Mouse (Mus musculus) left cerebral cortex, postnatal 4 days (tissue): ENCODE measurements around the gene Dhx40. TPM values are rescaled to one million over a fixed set of nuclear protein-coding genes. Genes with fewer than 3 reads are reported as not detected.
"Not testable (repeated sequence)": the region's sequence is repeated elsewhere in the genome, so short reads cannot be mapped to it uniquely, and the experiment has no call there.

Source experiments
- DNase-seq: peaks from one replicate; pipeline ENCODE4 v3.0.0-alpha.2; 2022
- intact Hi-C: fragments of 180-260 bp; cut with DNase I; formaldehyde crosslinking; loops from one replicate; pipeline ENCODE4 v1.15.1; 2025
- total RNA-seq, 2 experiments: library from RNA; stranded (reverse); gene quantifications; 2 replicates each; pipeline ENCODE4 v1.2.3; 2021

Gene Dhx40
- total RNA-seq, 2 experiments from 2014 or later = 20.5 to 20.8 TPM

GRCm38 (mm10) chr11:86756156-86757141 lies 51.1 kb downstream of the Dhx40 start:
- intact Hi-C loops = no loop called here

GRCm38 (mm10) chr11:86752404-86752803 lies 55.1 kb downstream of the Dhx40 start:
- no peak for DNase-seq
- intact Hi-C loops = no loop called here

More at GRCm38 (mm10) chr11:86756156-86757141, 51.1 kb downstream of the Dhx40 start:
- peak; percentile 53 for DNase-seq

GRCm38 (mm10) chr11:86751010-86751409 lies 56.5 kb downstream of the Dhx40 start:
- intact Hi-C loops = loop anchor here (1.0 kb wide), 1 partner anchor 44 kb away; no protein-coding TSS in a partner anchor
- DNase-seq = no peak

DNA sequence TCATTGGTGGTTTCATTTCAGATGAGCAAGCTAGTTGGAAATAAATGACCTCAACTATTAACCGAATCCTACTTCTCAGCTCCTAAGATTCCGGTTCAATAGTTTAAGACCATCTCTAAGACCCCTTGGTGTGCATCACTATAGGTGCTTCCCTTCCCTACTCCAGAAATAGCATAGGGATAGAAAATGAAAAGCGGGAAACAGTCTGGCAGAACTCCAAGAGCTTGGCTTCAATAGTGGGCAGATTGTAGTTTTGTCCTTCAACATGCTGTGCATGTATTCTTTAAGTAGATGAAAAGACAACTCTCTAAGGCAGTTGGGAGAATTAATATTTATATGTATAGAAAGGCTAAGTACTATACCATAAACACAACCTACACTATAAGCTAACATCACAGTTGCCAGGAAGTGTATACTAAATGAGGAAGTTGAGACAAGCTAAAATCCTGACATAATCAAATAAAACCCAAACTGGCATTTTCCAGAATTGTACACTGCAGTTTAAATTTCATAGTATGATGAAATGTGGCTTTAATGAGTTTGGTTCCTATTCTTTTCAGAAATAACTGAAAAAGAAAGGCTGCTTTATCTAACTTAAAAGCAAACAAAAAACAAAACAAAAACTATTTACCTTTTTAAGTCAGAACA lies 57.6 kb downstream of the Dhx40 start:
- intact Hi-C loops = no loop called here
- no peak for DNase-seq

DNA sequence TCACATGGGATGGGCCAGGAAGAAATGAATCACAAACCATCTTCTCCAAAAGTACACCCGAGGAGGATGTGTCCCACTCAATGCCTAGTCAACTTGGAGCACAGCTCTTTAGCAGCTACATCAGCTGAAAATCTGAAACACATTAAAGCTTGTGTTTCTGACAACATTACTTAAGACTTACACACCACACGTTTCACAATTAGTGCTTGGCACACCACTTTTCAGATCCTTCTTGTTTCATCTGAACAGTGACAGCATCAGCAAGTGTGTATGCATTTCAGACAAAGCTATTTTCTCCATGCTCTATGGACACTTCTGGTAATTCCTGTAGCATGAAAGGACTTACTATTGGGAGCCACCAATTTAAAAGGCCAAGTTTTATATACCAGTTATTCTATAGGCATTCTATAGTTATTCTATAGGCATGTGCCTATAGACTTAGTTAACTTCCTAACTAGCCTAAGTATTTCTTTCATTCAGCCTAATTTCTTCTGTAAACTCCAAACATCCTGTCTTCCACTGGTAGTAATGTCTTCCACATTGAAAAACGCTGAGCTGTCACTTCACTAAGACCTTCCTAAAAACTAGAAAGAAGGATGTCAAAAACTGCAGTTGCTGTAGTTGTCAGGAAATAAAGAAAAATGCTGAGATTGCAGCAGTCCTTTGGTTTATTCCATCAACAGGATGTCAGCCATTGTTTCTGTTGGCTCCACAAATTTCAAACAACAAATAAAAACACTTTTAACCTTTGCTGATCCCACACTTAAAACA lies 61.7 kb downstream of the Dhx40 start:
- intact Hi-C loops = no loop called here
- no peak for DNase-seq

DNA sequence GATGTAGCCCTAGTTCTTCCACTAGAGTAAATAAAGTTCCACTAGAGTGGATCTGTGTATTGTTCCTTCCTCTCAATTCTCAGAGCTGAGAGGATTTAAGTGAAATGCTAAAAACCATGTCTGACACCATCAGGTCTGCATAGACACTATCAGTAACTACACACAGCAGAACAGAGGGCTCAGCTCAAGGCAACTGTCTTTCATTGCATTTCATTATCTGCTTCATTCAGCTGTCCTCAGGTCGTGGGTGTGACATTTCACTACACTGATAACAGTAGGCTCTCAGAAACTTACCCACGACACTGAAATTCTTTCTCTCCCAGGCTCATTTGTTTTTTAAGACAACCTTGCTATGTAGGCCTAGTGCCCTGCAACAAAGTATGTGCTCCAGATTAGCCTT lies 64.9 kb downstream of the Dhx40 start:
- intact Hi-C loops = no loop called here
- DNase-seq = no peak

- no peak for DNase-seq
- intact Hi-C loops = no loop called here
These were observed 66.0 kb downstream of the Dhx40 start for GRCm38 (mm10) chr11:86741505-86741904.

DNA sequence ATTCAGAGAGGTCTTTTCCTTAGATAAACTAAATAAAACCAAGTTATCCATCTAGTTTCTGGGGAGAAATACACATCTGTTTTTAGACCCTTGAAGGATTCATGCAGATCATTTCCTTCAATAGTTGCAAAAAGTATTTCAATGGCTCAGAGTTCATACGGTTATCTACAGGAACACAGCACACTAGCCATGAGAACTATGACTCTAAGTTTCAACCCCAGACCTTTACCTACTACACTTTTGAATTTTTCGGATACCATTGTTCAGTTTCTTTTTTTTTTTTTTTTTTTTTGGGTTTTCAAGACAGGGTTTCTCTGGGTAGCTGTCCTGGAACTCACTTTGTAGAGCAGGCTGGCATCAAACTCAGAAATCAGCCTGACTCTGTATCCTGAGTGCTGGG lies 68.1 kb downstream of the Dhx40 start:
- no peak for DNase-seq
- intact Hi-C loops = no loop called here

DNA sequence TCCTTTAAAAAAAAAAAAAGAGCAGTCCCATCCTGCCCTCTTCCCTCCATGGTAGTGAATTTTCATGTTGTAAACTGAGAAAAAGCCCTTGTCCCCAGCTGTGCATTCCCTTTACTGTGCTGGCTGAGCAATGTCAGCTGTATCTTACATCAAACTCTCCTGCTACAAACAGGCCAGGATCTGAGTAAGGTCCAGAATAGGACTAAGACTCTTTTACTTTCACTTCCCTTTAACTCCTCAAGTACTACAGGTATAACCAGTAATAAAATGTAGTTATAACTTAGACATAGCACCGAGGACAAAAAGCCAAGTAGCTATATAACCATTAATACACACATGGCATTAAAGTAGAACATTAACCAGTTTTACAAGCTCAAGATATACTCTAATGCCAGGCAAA lies 68.6 kb downstream of the Dhx40 start:
- DNase-seq = no peak
- intact Hi-C loops = no loop called here

GRCm38 (mm10) chr11:86738308-86738707 lies 69.2 kb downstream of the Dhx40 start:
- intact Hi-C loops, DNase-seq: not testable (repeated sequence)

DNA sequence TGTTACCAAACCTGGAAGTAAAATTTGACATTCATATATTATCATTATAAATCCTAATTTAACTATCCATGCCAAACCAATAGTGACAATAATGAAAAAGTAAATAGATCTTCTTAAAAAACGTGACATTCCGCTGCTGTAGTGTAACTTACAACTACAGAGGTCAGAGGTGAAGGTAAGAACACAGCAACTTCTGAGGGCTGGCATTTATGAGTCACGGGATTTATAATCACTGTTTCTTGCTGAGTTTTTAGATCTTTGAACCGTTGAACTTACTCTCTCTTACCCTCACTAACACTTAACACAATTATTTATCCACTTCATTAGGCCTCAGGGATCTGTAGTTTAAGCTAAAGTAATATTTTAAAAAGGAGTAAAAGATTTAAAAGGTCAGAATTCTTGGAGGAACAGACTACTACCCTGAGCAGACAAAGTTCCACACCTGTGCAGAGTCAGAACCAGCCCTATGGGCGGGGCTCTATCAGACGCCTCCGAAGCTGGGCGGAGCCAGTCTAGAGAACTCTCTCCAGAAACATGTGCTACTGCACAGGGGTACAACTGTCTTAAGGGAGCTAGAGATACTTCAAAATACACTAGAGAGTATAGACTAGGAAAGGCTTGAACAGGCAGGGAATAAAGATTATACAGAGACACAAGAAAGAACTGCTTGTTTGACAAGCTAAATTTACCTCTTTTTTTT lies 70.1 kb downstream of the Dhx40 start:
- intact Hi-C loops = no loop called here
- no peak for DNase-seq

DNA sequence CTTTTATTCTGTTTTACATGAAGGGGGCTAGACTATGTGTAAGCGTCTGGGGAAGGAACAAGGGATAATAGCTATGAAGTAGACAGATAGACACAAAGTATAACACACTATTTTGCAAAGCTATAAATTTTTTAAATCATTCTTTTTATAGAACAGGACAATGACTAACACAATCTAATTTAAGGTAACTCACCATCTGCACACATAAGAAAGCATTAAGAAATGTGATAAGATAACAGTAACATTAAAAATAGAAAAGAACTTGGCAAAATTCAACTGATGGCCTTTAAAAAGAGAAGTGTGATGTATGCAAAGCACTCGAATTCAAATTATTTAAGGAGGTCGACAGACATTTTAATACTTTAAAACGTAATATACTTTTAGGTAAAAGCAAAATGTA lies 72.6 kb downstream of the Dhx40 start:
- intact Hi-C loops = no loop called here
- no peak for DNase-seq

- DNase-seq = no peak
- intact Hi-C loops = no loop called here
These were observed 73.2 kb downstream of the Dhx40 start for GRCm38 (mm10) chr11:86734241-86734939.

DNA sequence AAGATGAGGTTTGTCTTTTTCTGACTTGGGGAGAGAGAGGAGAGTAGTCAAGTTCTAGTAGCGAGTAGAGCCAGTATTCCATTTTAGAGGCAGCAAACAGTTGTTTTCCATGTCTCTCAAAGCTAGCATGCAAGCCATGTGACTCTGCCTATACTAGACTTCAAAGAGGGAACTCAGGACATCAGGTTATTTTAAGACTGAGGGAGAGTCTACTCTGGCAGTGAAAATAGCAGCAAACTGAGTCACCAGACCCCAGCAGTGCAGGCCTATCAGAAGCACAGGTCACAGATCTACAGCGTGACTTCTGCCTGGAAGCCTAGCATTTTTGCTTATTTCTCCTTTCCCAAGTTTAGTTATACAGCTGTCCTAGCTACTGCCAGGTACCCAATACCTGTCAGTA lies 76.1 kb downstream of the Dhx40 start:
- intact Hi-C loops = no loop called here
- DNase-seq = no peak

GRCm38 (mm10) chr11:86725607-86726006 lies 81.9 kb downstream of the Dhx40 start:
- intact Hi-C loops = no loop called here
- no peak for DNase-seq

- DNase-seq = no peak
- intact Hi-C loops = no loop called here
These were observed 82.6 kb downstream of the Dhx40 start for GRCm38 (mm10) chr11:86724982-86725381.

DNA sequence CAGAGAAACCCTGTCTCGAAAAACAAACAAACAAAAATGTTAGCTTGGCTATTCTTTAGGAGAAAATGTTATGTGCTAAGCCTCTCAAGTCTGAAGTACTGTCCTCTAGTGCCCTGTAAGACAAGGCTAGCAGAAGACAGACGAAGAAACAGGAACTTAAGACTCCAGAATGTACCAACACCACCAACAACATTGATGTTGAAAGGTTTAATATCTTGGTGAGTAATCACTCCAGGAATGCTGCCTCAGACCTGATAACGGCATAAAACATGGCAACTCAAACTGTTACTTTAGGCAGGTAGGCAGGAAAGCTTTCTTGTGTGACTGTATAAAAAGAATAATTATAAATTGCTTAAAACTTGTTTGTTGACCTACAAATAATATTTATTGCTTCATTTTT lies 83.5 kb downstream of the Dhx40 start:
- intact Hi-C loops = no loop called here
- no peak for DNase-seq

GRCm38 (mm10) chr11:86719390-86719789 lies 88.2 kb downstream of the Dhx40 start:
- DNase-seq = no peak
- intact Hi-C loops = loop anchor here (10.0 kb wide), 1 partner anchor 325 kb away; no protein-coding TSS in a partner anchor
